Comparison of ENCODE assay signal across 27 mouse cellular contexts in the genomic region with DNA sequence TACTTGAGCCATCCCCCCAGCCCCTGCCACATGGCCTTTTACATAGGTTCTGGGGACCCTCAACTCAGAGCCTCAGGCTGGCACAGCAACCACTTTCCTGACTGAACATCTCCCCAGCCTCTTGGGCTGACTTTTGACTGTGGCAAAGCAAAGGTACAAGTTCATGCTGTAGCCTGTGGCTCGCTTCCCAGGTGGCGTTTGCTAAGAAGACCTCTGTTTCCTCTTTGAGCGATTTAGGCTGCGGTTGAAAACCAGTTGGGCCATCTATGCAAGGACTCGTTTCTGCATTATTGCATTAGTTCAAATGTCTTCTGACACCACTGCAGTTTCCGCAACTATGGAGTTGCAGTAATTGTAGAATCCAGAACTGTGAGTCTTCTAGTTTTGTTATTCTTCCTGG. TPM values are rescaled to one million over a fixed set of nuclear protein-coding genes. Genes with fewer than 3 reads are reported as not detected.
DNase-seq lines count a peak whose midpoint lies in the region; ATAC-seq and TF ChIP-seq lines count a peak whose summit lies in the region.
"Had no signal": no experiment of that assay in that cellular context is flagged by ENCODE, and none has a peak within 500 bp of the region (broad histone marks: within the 10 kb centered on the region; RNA-seq: fewer than 3 reads in every experiment).

No protein-coding gene starts in this region.

- H3K27me3 ChIP-seq in liver, adult 2 months (ENCODE audit: control insufficient read depth, insufficient read depth, low read length) = no peaks in the 10 kb centered on the region
- H3K27me3 ChIP-seq in liver, embryonic 12.5 days (replicated peaks) = no peaks in the 10 kb centered on the region
- H3K27me3 ChIP-seq in liver, postnatal 0 days (ENCODE audit: insufficient read depth, low read length) = no peaks in the 10 kb centered on the region
- H3K27me3 ChIP-seq: embryonic facial prominence, embryonic 12.5 days; hindbrain, embryonic 15.5 days; limb, embryonic 13.5 days; midbrain, embryonic 13.5 days; neural tube, embryonic 13.5 days had no signal

- no peak for TF ChIP-seq EP300 in liver, postnatal 0 days (IDR thresholded peaks at IDR 0.05; ENCODE audit: low read depth)

- WGBS in liver, adult 2 months = 35% methylated on average over 6 of the region's 6 CpGs
- WGBS in liver, embryonic 12.5 days (ENCODE audit: insufficient replicate concordance) = 58% methylated on average over 6 of the region's 6 CpGs
- 62% methylated on average over 6 of the region's 6 CpGs for WGBS in liver, postnatal 0 days (ENCODE audit: insufficient replicate concordance)

- no peak overlapping the region for H3K4me2 ChIP-seq in liver, embryonic 12.5 days
- H3K4me2 ChIP-seq in liver, postnatal 0 days (ENCODE audit: low read depth, low read length) = no peak overlapping the region
- H3K4me2 ChIP-seq: embryonic facial prominence, embryonic 12.5 days; hindbrain, embryonic 15.5 days; limb, embryonic 13.5 days; midbrain, embryonic 13.5 days; neural tube, embryonic 13.5 days had no signal

- no peaks in the 10 kb centered on the region for H3K9me3 ChIP-seq in liver, embryonic 12.5 days (replicated peaks)
- no peaks in the 10 kb centered on the region for H3K9me3 ChIP-seq in liver, postnatal 0 days (ENCODE audit: low read length)
- H3K9me3 ChIP-seq: embryonic facial prominence, embryonic 12.5 days; heart, embryonic 10.5 days; hindbrain, embryonic 15.5 days; limb, embryonic 13.5 days; megakaryocyte, embryonic 14.5 days; midbrain, embryonic 13.5 days; neural tube, embryonic 13.5 days had no signal

- H3K79me2 ChIP-seq in liver, adult 2 months (ENCODE audit: control insufficient read depth, insufficient read depth, low read length) = peaks cover 26% of the 10 kb centered on the region; the same call in 1 of the 2 replicates

- no peak overlapping the region for H3K9ac ChIP-seq in liver, adult 2 months (ENCODE audit: low read depth, low read length)
- no peak overlapping the region for H3K9ac ChIP-seq in liver, embryonic 12.5 days
- H3K9ac ChIP-seq in liver, postnatal 0 days (replicated peaks) = no peak overlapping the region
- H3K9ac ChIP-seq: embryonic facial prominence, embryonic 12.5 days; forebrain, postnatal 0 days; hindbrain, embryonic 15.5 days; limb, embryonic 13.5 days; midbrain, embryonic 13.5 days; neural tube, embryonic 13.5 days had no signal

- TF ChIP-seq CTCF in liver, adult 2 months (IDR thresholded peaks at IDR 0.05; ENCODE audit: low read depth, low read length) = no peak
- TF ChIP-seq CTCF in liver, postnatal 0 days (IDR thresholded peaks at IDR 0.05; ENCODE audit: low read depth) = no peak

- peak overlapping the region; percentile 60 for H3K27ac ChIP-seq in liver, adult 2 months (replicated peaks; ENCODE audit: insufficient read depth, low read depth, low read length)
- H3K27ac ChIP-seq in liver, embryonic 12.5 days = no peak overlapping the region
- peak overlapping the region; percentile 72 for H3K27ac ChIP-seq in liver, postnatal 0 days (ENCODE audit: low read depth)
- H3K27ac ChIP-seq: embryonic facial prominence, embryonic 12.5 days; heart, embryonic 10.5 days; hindbrain, embryonic 15.5 days; limb, embryonic 13.5 days; midbrain, embryonic 13.5 days; neural tube, embryonic 13.5 days had no signal

- no peak for TF ChIP-seq POLR2A in liver, adult 2 months (IDR thresholded peaks at IDR 0.05; ENCODE audit: extremely low read depth, insufficient read depth, low read length)

- H3K4me3 ChIP-seq in liver, adult 2 months (ENCODE audit: insufficient read depth, low read depth, low read length) = no peak overlapping the region
- H3K4me3 ChIP-seq in liver, embryonic 12.5 days = no peak overlapping the region
- no peak overlapping the region for H3K4me3 ChIP-seq in liver, postnatal 0 days (ENCODE audit: low read depth, low read length)
- H3K4me3 ChIP-seq: embryonic facial prominence, embryonic 12.5 days; heart, embryonic 10.5 days; hindbrain, embryonic 15.5 days; limb, embryonic 13.5 days; megakaryocyte, embryonic 14.5 days; midbrain, embryonic 13.5 days; neural tube, embryonic 13.5 days had no signal

- peak; percentile 86 for DNase-seq in liver, adult 2 months (ENCODE audit: extremely low read depth, low read depth, low spot score)
- no peak for DNase-seq in liver, postnatal 0 days
- peak; percentile 49 for DNase-seq in thymus, postnatal 0 days (ENCODE audit: low spot score)
- DNase-seq in ovary, adult 18-20 months (ENCODE audit: low spot score) = no peak
- DNase-seq in urinary bladder, postnatal 4 days (ENCODE audit: low spot score in 2 of 2) = no peak
- DNase-seq in gastrocnemius, adult 18-20 months (ENCODE audit: low spot score) = no peak
- DNase-seq: adrenal gland, postnatal 36 days; cerebellum, adult 11 months; cerebellum, postnatal 14 days; forebrain, postnatal 0 days; heart, postnatal 4 days; kidney, adult 9 months; kidney, postnatal 14 days; lung, adult 2 months; lung, postnatal 14 days; right cerebral cortex, adult 18-20 months; right cerebral cortex, postnatal 4 days had no signal

- ATAC-seq in liver, embryonic 12.5 days = no peak
- ATAC-seq in liver, postnatal 0 days = no peak
- ATAC-seq: CD4-positive, CD25-positive, alpha-beta regulatory T cell, adult 4 months; forebrain, postnatal 0 days; midbrain, embryonic 13.5 days had no signal

- peaks cover 37% of the 10 kb centered on the region for H3K4me1 ChIP-seq in liver, adult 2 months (ENCODE audit: control insufficient read depth, insufficient read depth, low read length)
- H3K4me1 ChIP-seq in liver, embryonic 12.5 days = no peaks in the 10 kb centered on the region
- peaks cover 7% of the 10 kb centered on the region for H3K4me1 ChIP-seq in liver, postnatal 0 days (ENCODE audit: insufficient read depth)
- H3K4me1 ChIP-seq: embryonic facial prominence, embryonic 12.5 days; heart, embryonic 10.5 days; hindbrain, embryonic 15.5 days; limb, embryonic 13.5 days; midbrain, embryonic 13.5 days; neural tube, embryonic 13.5 days had no signal

- H3K36me3 ChIP-seq in liver, adult 2 months (ENCODE audit: control insufficient read depth, insufficient read depth, low read length) = peaks cover 14% of the 10 kb centered on the region; the same call in 1 of the 2 replicates
- no peaks in the 10 kb centered on the region for H3K36me3 ChIP-seq in liver, embryonic 12.5 days
- no peaks in the 10 kb centered on the region for H3K36me3 ChIP-seq in liver, postnatal 0 days (replicated peaks; ENCODE audit: insufficient read depth, low read length)
- H3K36me3 ChIP-seq: embryonic facial prominence, embryonic 12.5 days; heart, embryonic 10.5 days; hindbrain, embryonic 15.5 days; limb, embryonic 13.5 days; midbrain, embryonic 13.5 days; neural tube, embryonic 13.5 days had no signal

RNA-seq across cellular contexts. Expression of a gene that starts 13.6 kb away (rescaled TPM):
- 48.1 and 73.5 TPM in 2 replicates for total RNA-seq in liver, adult 2 months (2014; rRNA removed)
- 66.2 and 75.5 TPM in 2 replicates for polyA plus RNA-seq in liver, adult 2 months (2012; rRNA removed)
- 0.25 and 0.26 TPM in 2 replicates for polyA plus RNA-seq in liver, embryonic 12.5 days (2016; fragmentation: Nextera tagmentation; extraction: Ambion mirVana)
- polyA plus RNA-seq in liver, postnatal 0 days (2015; fragmentation: Nextera tagmentation; extraction: Ambion mirVana) = 4.5 and 6.2 TPM in 2 replicates
- polyA plus RNA-seq in thymus, postnatal 0 days (2015; fragmentation: Nextera tagmentation; extraction: Ambion mirVana) = 8.2 and 10.1 TPM in 2 replicates
- total RNA-seq in gastrocnemius, adult 18-20 months (2021) = under 1 TPM; 0.36 to 0.37 TPM
- polyA plus RNA-seq: forebrain, embryonic 11.5 days had no signal

RNA-seq across cellular contexts. Expression of a gene that starts 13.8 kb away (rescaled TPM):
- 7.7 and 11.5 TPM in 2 replicates for total RNA-seq in liver, adult 2 months (2014; rRNA removed)
- polyA plus RNA-seq in liver, adult 2 months (2012; rRNA removed) = 3.1 and 8.2 TPM in 2 replicates
- 0.39 and 0.57 TPM in 2 replicates for polyA plus RNA-seq in liver, embryonic 12.5 days (2016; fragmentation: Nextera tagmentation; extraction: Ambion mirVana)
- 6.2 and 7.1 TPM in 2 replicates for polyA plus RNA-seq in liver, postnatal 0 days (2015; fragmentation: Nextera tagmentation; extraction: Ambion mirVana)
- polyA plus RNA-seq in thymus, postnatal 0 days (2015; fragmentation: Nextera tagmentation; extraction: Ambion mirVana) = 22.9 and 27.9 TPM in 2 replicates
- under 1 TPM in 1 of 2 experiments, not detected in 1; 0.09 TPM for total RNA-seq in gastrocnemius, adult 18-20 months (2021)

RNA-seq across cellular contexts. Expression of a gene that starts 44.3 kb away (rescaled TPM):
- 35.6 and 37.3 TPM in 2 replicates for total RNA-seq in liver, adult 2 months (2014; rRNA removed)
- polyA plus RNA-seq in liver, adult 2 months (2012; rRNA removed) = 10.5 and 11.3 TPM in 2 replicates
- 32.5 and 36.3 TPM in 2 replicates for polyA plus RNA-seq in liver, embryonic 12.5 days (2016; fragmentation: Nextera tagmentation; extraction: Ambion mirVana)
- 15.0 and 15.6 TPM in 2 replicates for polyA plus RNA-seq in liver, postnatal 0 days (2015; fragmentation: Nextera tagmentation; extraction: Ambion mirVana)
- polyA plus RNA-seq in thymus, postnatal 0 days (2015; fragmentation: Nextera tagmentation; extraction: Ambion mirVana) = 53.9 and 58.7 TPM in 2 replicates
- 10 to 100 TPM; 31.1 to 33.4 TPM for total RNA-seq in gastrocnemius, adult 18-20 months (2021)

RNA-seq across cellular contexts. Expression of a gene that starts 54.4 kb away (rescaled TPM):
- total RNA-seq in liver, adult 2 months (2014; rRNA removed) = 91.5 and 106 TPM in 2 replicates
- 35.8 and 40.8 TPM in 2 replicates for polyA plus RNA-seq in liver, adult 2 months (2012; rRNA removed)
- polyA plus RNA-seq in liver, embryonic 12.5 days (2016; fragmentation: Nextera tagmentation; extraction: Ambion mirVana) = 133 and 142 TPM in 2 replicates
- 150 and 157 TPM in 2 replicates for polyA plus RNA-seq in liver, postnatal 0 days (2015; fragmentation: Nextera tagmentation; extraction: Ambion mirVana)
- polyA plus RNA-seq in thymus, postnatal 0 days (2015; fragmentation: Nextera tagmentation; extraction: Ambion mirVana) = 345 and 371 TPM in 2 replicates
- total RNA-seq in gastrocnemius, adult 18-20 months (2021) = 10 to 100 TPM; 74.9 to 96.6 TPM

Comparison
In these comparisons a context has a peak if more than half of its experiments do, and no peak if none do; other contexts are left out.
1. DNase-seq: peak in liver, adult 2 months (single experiment) and thymus, postnatal 0 days (single experiment); none in liver, postnatal 0 days (single experiment), ovary, adult 18-20 months (single experiment), urinary bladder, postnatal 4 days (0 of 2) and gastrocnemius, adult 18-20 months (single experiment).